Mouse (Mus musculus): ENCODE data around the gene Tekt2. TPM values are rescaled to one million over a fixed set of nuclear protein-coding genes. Genes with fewer than 3 reads are reported as not detected.

Tekt2 gene
- polyA plus RNA-seq, 1 experiment from 2014 or later, result 6.7 TPM

DNA sequence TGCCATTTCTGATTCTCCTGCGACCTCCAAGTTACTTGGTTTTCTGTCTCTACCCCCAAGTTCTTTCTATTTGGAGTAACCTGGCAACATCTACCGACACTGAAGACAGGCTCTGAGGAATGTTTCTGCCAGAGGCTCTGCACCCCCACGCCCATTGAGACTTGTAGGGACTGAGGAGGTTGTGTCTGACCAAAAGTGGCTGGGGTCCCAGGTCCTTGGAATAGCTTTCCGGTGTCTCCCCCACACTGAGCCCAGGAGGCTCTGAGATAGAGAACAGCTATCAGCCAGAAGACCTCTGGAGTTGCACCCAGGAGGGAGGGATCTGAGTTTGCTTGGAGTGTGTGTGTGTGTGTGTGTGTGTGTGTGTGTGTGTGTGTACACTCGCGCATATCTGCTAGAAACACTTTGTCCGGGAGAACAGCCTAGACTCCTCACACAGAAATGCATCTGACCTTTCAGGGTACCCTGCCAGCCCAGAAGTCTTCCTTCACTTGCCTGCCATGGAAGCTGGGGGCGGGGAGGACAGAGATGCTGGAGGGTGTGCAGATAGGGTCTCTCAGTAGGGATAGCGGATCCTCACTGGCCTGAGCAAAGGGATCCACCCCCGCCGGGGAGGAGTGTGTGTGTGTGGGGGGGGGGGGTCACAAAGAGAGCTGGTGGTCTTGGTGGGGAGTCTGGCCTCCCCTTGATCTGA, 38.0 kb downstream of the Tekt2 start:
- WGBS, result 35% methylated on average over 11 of the region's 11 CpGs
- Histone ChIP-seq H3K9ac (no peak overlapping the region), H3K9me3 (no peaks in the 10 kb centered on the region), H3K27me3 (peaks cover 69% of the 10 kb centered on the region), H3K4me2 (peak overlapping the region; percentile 25), H3K36me3 (no peaks in the 10 kb centered on the region), H3K4me3 (peak overlapping the region; percentile 38), H3K4me1 (replicated peaks) (peaks cover 14% of the 10 kb centered on the region), H3K27ac (replicated peaks) (no peak overlapping the region)
- peak; percentile 41 for ATAC-seq (ENCODE audit: low read depth)

DNA sequence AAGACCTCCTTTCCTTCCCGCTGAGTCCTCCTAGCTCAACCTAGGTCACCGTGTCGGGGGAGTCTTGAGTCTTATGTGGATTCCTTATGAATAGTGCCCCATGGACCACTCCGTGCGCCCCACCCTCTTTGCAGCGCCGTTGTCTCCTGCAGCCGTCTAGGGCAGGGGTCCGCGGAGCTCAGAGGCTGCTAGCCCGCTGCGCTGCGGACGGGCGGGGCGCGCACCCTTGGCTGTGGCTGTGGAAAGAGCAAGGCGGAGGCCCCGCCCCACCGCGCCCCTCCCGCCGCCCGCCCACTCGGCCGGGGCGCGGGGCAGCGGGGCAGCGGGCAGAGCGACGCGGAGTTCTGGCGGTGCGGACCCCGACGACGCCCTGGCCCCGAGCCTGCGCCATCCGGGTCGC, 39.0 kb downstream of the Tekt2 start, which contains the start of gene Col8a2:
TSS of gene Col8a2 (plus strand) at position 302 of the 400 bp plus-strand sequence.
- WGBS, result 3% methylated on average over 25 of the region's 42 CpGs
- no peaks in the 10 kb centered on the region for H3K9me3 ChIP-seq
- H3K36me3 ChIP-seq, result no peaks in the 10 kb centered on the region
- H3K9ac ChIP-seq, result peak within 1 kb of the TSS; percentile 55
- no peak for ATAC-seq (ENCODE audit: low read depth)
- H3K27me3 ChIP-seq, result peaks cover 69% of the 10 kb centered on the region
- no peak within 1 kb of the TSS for H3K27ac ChIP-seq (replicated peaks)
- H3K4me3 ChIP-seq, result peak within 1 kb of the TSS; percentile 38
- H3K4me1 ChIP-seq (replicated peaks), result peaks cover 14% of the 10 kb centered on the region
- H3K4me2 ChIP-seq, result peak within 1 kb of the TSS; percentile 53

DNA sequence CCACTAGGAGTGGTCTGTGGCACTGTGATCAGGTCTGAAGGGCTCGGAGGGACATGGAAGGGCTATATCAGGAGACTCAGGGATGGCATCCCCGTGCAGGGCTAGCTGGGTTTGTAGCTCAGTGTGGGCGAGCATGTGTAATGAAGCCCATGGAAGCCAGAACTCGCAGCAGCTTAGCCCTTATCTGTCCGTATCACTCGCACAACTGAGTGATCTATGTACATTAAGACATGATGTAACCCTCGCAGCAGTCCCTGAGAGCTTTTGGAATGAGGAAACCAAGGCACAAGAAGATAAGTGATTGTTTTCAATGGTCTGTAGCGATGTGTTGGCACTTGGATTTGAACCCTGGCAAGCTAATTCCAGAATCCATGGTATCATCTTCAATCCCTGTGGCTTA, 41.9 kb downstream of the Tekt2 start:
- Histone ChIP-seq H3K4me1 (replicated peaks) (peaks cover 18% of the 10 kb centered on the region), H3K4me3 (no peak overlapping the region), H3K36me3 (no peaks in the 10 kb centered on the region), H3K27ac (replicated peaks) (no peak overlapping the region), H3K9ac (no peak overlapping the region), H3K9me3 (no peaks in the 10 kb centered on the region), H3K27me3 (peaks cover 48% of the 10 kb centered on the region), H3K4me2 (no peak overlapping the region)
- ATAC-seq (ENCODE audit: low read depth), result no peak
- 85% methylated on average over 8 of the region's 8 CpGs for WGBS

DNA sequence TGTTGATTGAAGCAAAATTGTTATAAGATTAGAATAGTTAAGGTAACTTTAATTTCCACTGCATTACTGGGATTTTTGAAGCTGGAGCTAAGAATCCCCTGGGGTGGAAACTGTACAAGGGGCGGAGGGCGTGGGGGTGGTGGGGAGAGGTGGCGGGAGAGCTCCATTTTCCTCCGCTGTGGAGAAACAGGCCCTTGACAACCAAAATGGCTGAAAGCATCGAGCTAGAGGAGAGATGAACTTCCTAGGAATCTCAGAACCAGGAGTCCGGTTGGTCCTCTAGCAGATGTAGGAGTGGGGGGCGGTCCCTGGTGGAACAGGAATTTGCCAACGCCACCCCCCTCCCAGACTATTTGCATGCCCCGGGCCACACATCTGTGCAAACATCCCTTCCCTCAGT, 43.8 kb downstream of the Tekt2 start:
- Histone ChIP-seq H3K9ac (no peak overlapping the region), H3K4me3 (no peak overlapping the region), H3K9me3 (no peaks in the 10 kb centered on the region), H3K36me3 (no peaks in the 10 kb centered on the region), H3K4me2 (no peak overlapping the region), H3K4me1 (replicated peaks) (peaks cover 11% of the 10 kb centered on the region), H3K27ac (replicated peaks) (no peak overlapping the region), H3K27me3 (peaks cover 30% of the 10 kb centered on the region)
- WGBS, result 74% methylated on average over 9 of the region's 9 CpGs
- no peak for ATAC-seq (ENCODE audit: low read depth)

DNA sequence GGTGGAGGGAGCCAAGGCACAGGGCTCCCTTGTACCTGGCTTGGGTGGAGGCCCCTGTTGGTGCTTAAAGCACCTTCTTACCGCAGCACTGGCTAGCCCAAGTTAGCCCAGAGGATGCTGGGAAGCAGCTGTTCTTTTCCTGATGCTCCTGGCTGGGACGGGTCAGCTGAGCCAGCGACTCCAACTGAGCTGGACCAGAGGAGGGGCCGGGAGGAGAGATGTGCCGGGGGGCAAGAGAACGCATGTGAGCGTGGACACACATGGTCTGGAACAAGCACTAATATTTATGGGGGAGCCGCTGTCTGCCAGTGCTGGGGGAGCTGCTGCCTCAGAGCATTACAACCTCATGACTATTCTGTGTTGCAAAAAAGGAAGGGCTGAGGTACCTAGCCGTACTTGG, 46.5 kb downstream of the Tekt2 start:
- Histone ChIP-seq H3K27me3 (peaks cover 7% of the 10 kb centered on the region; the same call in 1 of the 2 replicates), H3K9me3 (no peaks in the 10 kb centered on the region), H3K4me1 (replicated peaks) (0 out of 2 replicates have a peak, but pooled peaks cover 5% of the 10 kb centered on the region), H3K4me2 (no peak overlapping the region), H3K36me3 (peaks cover 20% of the 10 kb centered on the region), H3K4me3 (no peak overlapping the region), H3K9ac (no peak overlapping the region), H3K27ac (replicated peaks) (no peak overlapping the region)
- ATAC-seq (ENCODE audit: low read depth), result no peak
- WGBS, result 48% methylated on average over 9 of the region's 9 CpGs

DNA sequence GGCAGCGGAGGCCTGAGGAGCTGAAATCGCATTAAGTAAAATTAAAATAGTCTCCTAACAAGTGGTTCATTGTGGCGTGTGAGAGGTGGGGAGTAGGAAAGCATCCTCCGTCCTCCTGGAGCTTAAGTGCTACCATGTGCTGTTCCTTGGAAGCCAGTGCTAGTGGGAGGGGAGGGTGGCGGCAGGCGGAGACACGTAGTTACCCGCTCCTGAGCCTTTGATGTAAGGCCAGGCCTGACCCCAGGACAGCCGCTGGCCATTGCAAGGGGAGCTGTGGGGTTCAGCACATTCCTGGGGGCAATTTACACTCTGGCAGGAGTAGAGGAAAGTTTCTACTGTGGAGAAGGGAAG, 46.9 kb downstream of the Tekt2 start:
- H3K9ac ChIP-seq, result no peak overlapping the region
- H3K27me3 ChIP-seq, result 0 out of 2 replicates have a peak, but pooled peaks cover 3% of the 10 kb centered on the region
- no peak overlapping the region for H3K4me2 ChIP-seq
- WGBS, result 26% methylated on average over 9 of the region's 9 CpGs
- ATAC-seq (ENCODE audit: low read depth), result no peak
- no peak overlapping the region for H3K4me3 ChIP-seq
- no peak overlapping the region for H3K27ac ChIP-seq (replicated peaks)
- H3K36me3 ChIP-seq, result peaks cover 24% of the 10 kb centered on the region
- H3K4me1 ChIP-seq (replicated peaks), result 0 out of 2 replicates have a peak, but pooled peaks cover 5% of the 10 kb centered on the region
- no peaks in the 10 kb centered on the region for H3K9me3 ChIP-seq

DNA sequence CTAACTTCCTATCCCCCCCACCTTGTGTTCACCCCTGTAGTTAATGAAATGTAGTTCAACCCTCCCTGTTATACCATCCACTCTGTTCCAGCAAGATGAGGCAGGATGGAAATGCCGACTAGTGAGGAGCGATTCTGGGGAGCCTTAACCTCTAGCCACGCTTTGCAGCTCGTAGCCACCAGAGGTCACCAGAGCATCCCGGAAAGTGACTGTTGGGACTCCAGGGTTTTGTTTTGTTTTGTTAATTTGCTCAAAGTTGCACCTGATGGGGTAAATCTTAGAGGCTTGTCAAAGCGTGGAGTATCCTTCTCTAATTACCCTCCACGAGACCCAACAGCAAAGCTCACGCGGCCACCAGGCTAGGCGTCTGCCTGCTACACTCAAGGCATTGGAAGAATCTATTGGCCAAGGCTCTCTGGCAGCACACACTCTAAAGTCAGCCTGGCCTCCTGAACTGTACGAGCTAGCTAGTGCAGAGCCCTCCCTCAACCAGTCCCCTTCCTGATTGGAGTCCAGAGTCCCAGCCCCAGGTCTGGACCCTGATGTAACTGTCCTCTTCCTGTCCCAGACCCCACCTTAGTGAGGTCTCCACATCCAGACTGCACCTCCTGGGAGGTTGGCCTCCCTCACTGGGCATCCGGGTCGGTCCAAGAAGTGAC, 47.5 kb downstream of the Tekt2 start:
- Histone ChIP-seq H3K4me1 (replicated peaks) (0 out of 2 replicates have a peak, but pooled peaks cover 5% of the 10 kb centered on the region), H3K27me3 (no peaks in the 10 kb centered on the region), H3K4me2 (no peak overlapping the region), H3K27ac (replicated peaks) (no peak overlapping the region), H3K36me3 (peaks cover 29% of the 10 kb centered on the region), H3K4me3 (no peak overlapping the region), H3K9ac (peak overlapping the region; percentile 32; the same call in 1 of the 2 replicates), H3K9me3 (no peaks in the 10 kb centered on the region)
- peak; percentile 64; the same call in 1 of the 2 replicates for ATAC-seq (ENCODE audit: low read depth)
- WGBS, result 8% methylated on average over 13 of the region's 13 CpGs

DNA sequence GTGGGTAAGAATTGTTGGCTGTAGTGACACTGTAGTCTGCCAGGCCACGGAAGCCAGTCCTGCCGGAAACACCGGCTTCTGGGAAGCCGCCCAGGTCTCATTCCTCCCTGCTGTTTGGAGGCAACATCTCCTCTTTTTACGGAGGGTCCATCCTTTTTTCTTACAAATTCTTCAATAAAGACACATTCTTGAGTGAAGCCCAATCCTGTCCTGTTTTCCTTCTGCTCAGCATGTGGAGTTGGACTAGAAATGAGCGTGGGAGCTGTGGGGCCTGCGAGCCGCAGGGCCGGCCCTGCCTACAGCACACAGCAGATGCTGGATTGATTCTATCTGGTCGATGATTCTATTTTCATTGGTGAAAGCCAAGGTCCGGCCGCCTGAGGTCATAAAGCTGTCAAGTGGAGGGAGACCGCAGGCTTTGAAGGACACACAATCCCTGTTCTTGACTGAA, 49.8 kb downstream of the Tekt2 start:
- WGBS, result 82% methylated on average over 13 of the region's 13 CpGs
- Histone ChIP-seq H3K4me3 (no peak overlapping the region), H3K36me3 (peaks cover 38% of the 10 kb centered on the region), H3K9me3 (no peaks in the 10 kb centered on the region), H3K9ac (no peak overlapping the region), H3K4me2 (no peak overlapping the region), H3K27me3 (no peaks in the 10 kb centered on the region), H3K4me1 (replicated peaks) (0 out of 2 replicates have a peak, but pooled peaks cover 5% of the 10 kb centered on the region), H3K27ac (replicated peaks) (no peak overlapping the region)
- no peak for ATAC-seq (ENCODE audit: low read depth)

DNA sequence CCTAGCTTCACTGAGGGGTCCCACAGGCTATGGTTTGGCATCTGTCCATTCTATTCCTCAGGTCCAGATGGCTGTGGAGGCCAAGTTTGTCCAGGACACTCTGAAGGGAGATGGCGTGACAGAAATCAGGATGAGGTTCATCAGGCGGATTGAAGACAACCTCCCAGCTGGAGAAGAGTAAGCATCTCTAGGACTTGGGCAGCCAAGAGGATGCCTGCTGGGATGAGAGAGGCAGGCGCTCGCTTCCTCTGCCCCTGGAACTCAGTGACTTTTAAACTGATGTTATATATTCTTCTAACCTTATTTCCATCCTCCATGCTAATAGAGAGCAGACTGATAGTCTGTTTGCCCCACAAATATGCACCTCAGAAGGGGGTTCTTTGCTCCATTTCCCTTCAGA, 50.4 kb downstream of the Tekt2 start:
- Histone ChIP-seq H3K4me1 (replicated peaks) (0 out of 2 replicates have a peak, but pooled peaks cover 5% of the 10 kb centered on the region), H3K9me3 (no peaks in the 10 kb centered on the region), H3K27me3 (no peaks in the 10 kb centered on the region), H3K9ac (no peak overlapping the region), H3K27ac (replicated peaks) (no peak overlapping the region), H3K4me2 (no peak overlapping the region), H3K4me3 (no peak overlapping the region), H3K36me3 (peaks cover 38% of the 10 kb centered on the region)
- ATAC-seq (ENCODE audit: low read depth), result no peak
- 93% methylated on average over 4 of the region's 4 CpGs for WGBS

DNA sequence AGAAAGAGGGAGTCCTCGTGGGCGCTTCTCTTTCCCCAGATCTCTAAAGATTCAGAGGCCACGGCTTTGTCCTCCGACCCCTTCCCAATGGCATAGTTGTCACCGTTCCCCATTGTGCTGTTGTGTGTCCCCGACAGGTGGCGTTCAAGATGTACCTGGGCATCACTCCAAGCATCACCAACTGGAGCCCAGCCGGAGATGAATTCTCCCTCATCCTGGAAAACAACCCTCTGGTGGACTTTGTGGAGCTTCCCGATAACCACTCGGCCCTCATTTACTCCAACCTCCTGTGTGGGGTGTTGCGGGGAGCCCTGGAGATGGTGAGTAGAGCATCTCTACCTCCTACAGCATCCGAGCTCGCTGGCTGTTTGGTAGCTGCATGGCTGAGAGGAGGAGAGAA, 51.7 kb downstream of the Tekt2 start:
- H3K27me3 ChIP-seq, result no peaks in the 10 kb centered on the region
- no peak for ATAC-seq (ENCODE audit: low read depth)
- peaks cover 38% of the 10 kb centered on the region for H3K36me3 ChIP-seq
- H3K27ac ChIP-seq (replicated peaks), result no peak overlapping the region
- 0 out of 2 replicates have a peak, but pooled peaks cover 2% of the 10 kb centered on the region for H3K4me1 ChIP-seq (replicated peaks)
- 79% methylated on average over 13 of the region's 13 CpGs for WGBS
- H3K9me3 ChIP-seq, result no peaks in the 10 kb centered on the region
- H3K9ac ChIP-seq, result no peak overlapping the region
- no peak overlapping the region for H3K4me2 ChIP-seq
- no peak overlapping the region for H3K4me3 ChIP-seq

Data from neural tube, embryonic 13.5 days (tissue).